Mouse (Mus musculus) stomach, embryonic 16.5 days (tissue): ENCODE measurements around the gene Dlg1. TPM values are rescaled to one million over a fixed set of nuclear protein-coding genes. Genes with fewer than 3 reads are reported as not detected.

Experiments
- ATAC-seq: fragments of 200-750 bp; cut with Nextera tagmentation; 2 replicates; pipeline ENCODE4 v1.8.0; 2017; ENCODE audit warnings: moderate number of reproducible peaks, moderate TSS enrichment; ENCODE audit not compliant: insufficient read depth, low FRiP score
- H3K27ac ChIP-seq: fragments of 300-500 bp; sonication (generic); 2 replicates; pipeline ENCODE4 v1.5.1; 2014; ENCODE audit warnings: low read length
- H3K27me3 ChIP-seq: fragments of 300-500 bp; sonication (generic); 2 replicates; pipeline ENCODE4 v1.6.1; 2014; ENCODE audit warnings: low read length, control low read depth, mixed read lengths; ENCODE audit not compliant: control insufficient read depth, insufficient read depth
- H3K36me3 ChIP-seq: fragments of 300-500 bp; sonication (generic); 2 replicates; pipeline ENCODE4 v1.6.1; 2014; ENCODE audit warnings: low read length; ENCODE audit not compliant: control insufficient read depth, insufficient read depth
- H3K4me1 ChIP-seq: fragments of 300-500 bp; sonication (generic); 2 replicates; pipeline ENCODE4 v1.6.1; 2014; ENCODE audit warnings: low read length, control low read depth, mixed read lengths; ENCODE audit not compliant: control insufficient read depth, insufficient read depth
- H3K4me2 ChIP-seq: fragments of 300-500 bp; sonication (generic); 2 replicates; pipeline ENCODE4 v1.6.1; 2014; ENCODE audit warnings: low read depth, low read length, mixed read lengths
- H3K4me3 ChIP-seq: fragments of 300-500 bp; sonication (generic); replicated peaks from 2 replicates; pipeline ENCODE4 v1.5.1; 2014; ENCODE audit warnings: mild to moderate bottlenecking, low read length
- H3K9ac ChIP-seq: fragments of 300-500 bp; sonication (generic); 2 replicates; pipeline ENCODE4 v1.6.1; 2014; ENCODE audit warnings: low read length
- H3K9me3 ChIP-seq: fragments of 300-500 bp; sonication (generic); replicated peaks from 2 replicates; pipeline ENCODE4 v1.6.1; 2016; ENCODE audit warnings: low read length, control low read depth; ENCODE audit not compliant: control insufficient read depth
- WGBS: fragments of 180-500 bp; shearing (Covaris S2); extraction: QIAGEN DNeasy Blood & Tissue Kit; methylation state at CpG from one replicate; pipeline ENCODE4 v1.1.7; 2014; 5-methylcytosine and 5-hydroxymethylcytosine counted together
- polyA plus RNA-seq: library from polyadenylated mRNA; unstranded; fragments of >200 nt; fragmentation: Nextera tagmentation; extraction: Ambion mirVana; gene quantifications from 2 replicates; pipeline ENCODE4 v1.2.1, GENCODE M21; 2015

Dlg1 gene
- polyA plus RNA-seq, 1 experiment from 2014 or later, result 26.6 TPM

DNA sequence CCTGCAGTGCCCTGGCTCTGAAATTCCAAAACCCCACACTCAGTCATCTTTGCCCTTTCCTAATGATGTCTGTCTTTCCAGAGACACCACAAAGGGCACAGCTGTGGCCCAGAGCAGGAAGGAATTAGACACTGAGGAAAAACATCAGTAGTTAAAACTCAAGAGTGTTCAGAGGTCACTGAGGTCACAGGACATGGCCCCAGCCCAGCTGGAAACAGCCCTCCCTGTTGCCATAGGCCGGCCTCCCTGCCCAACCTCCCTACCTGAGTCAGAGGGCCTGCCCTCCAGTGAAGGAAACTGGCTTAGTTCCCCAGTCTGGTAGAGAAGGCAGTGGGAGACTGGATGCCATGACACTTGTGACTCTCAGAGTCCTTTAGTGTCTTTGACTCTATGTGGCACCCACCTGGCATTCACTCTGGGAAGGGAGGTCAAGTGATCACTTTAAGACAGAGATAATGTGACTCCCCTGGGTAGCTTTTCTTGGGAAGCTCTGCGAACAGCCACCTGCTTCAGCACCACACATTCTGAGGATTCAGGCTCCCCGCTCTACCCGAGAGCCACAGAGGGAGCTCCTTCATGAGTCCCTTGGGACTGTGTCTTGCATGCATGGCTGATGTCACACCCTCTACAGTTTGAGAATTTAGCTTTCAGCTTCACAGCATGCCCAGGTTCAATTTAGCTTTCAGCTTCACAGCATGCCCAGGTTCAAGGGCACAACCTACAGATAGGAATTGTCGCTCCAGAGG lies 230.3 kb downstream of the Dlg1 start:
- H3K36me3 ChIP-seq, result no peaks in the 10 kb centered on the region
- no peak overlapping the region for H3K9ac ChIP-seq
- no peak overlapping the region for H3K27ac ChIP-seq
- no peak overlapping the region for H3K4me3 ChIP-seq
- 0 out of 2 replicates have a peak, but pooled peaks cover 4% of the 10 kb centered on the region for H3K4me1 ChIP-seq
- H3K27me3 ChIP-seq, result no peaks in the 10 kb centered on the region
- WGBS, result 71% methylated on average over 5 of the region's 5 CpGs
- H3K9me3 ChIP-seq, result no peaks in the 10 kb centered on the region
- ATAC-seq, result no peak
- no peak overlapping the region for H3K4me2 ChIP-seq

DNA sequence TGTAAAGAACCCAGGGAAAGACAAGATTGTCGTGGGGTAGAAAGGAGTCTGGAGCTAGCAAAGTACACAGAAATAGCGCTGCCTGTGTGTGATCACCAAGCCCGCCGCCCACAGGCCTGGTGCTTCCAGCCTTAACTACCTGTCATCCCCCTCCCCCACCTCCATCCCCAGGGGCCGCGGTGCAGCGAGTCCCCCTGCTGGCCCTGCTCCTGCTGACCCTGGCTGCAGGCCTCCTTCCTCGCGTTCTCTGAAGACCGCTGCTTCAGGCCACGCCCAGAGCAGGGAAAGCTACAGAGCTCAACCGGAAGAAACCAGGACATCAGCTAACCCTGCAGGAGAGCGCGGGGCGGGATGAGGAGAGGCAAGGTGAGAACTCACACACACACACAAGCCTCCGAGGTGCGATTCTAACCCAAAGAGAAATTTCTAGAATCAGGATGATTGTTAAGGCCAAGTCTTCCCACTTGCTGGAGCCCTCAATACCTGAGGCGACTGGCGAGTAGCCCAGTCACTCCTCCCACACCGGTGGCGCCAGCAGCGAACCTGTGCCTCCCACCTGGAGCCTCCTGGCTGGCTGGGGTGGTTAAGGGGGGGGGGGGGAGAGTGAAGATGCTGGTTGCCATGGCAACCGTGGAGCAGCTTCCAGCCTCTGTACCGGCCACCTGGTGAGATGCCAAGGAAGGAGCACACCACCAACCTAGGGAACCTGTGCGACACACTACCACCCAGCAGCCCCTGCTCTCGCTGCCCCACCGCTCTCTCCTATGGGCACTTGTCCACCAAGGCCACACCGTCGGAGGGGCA lies 233.9 kb downstream of the Dlg1 start:
- ATAC-seq, result peak; percentile 63; the same call in 1 of the 2 replicates
- 0 out of 2 replicates have a peak, but pooled peaks cover 4% of the 10 kb centered on the region for H3K4me1 ChIP-seq
- no peak overlapping the region for H3K27ac ChIP-seq
- H3K9me3 ChIP-seq, result peaks cover 4% of the 10 kb centered on the region; the same call in 1 of the 2 replicates
- H3K9ac ChIP-seq, result peak overlapping the region; percentile 14
- H3K27me3 ChIP-seq, result no peaks in the 10 kb centered on the region
- peak overlapping the region; percentile 53 for H3K4me2 ChIP-seq
- peak overlapping the region; percentile 14 for H3K4me3 ChIP-seq
- 13% methylated on average over 29 of the region's 29 CpGs for whole genome bisulfite sequencing
- H3K36me3 ChIP-seq, result no peaks in the 10 kb centered on the region

- WGBS, result 74% methylated on average over 18 of the region's 18 CpGs
- no peak overlapping the region for H3K4me2 ChIP-seq
- H3K4me1 ChIP-seq, result 0 out of 2 replicates have a peak, but pooled peaks cover 4% of the 10 kb centered on the region
- H3K4me3 ChIP-seq, result no peak overlapping the region
- no peak for ATAC-seq
- no peak overlapping the region for H3K27ac ChIP-seq
- peaks cover 4% of the 10 kb centered on the region; the same call in 1 of the 2 replicates for H3K9me3 ChIP-seq
- no peaks in the 10 kb centered on the region for H3K27me3 ChIP-seq
- no peaks in the 10 kb centered on the region for H3K36me3 ChIP-seq
- H3K9ac ChIP-seq, result no peak overlapping the region
Measured at GRCm38 (mm10) chr16:31898546-31899326, 235.5 kb downstream of the Dlg1 start.

DNA sequence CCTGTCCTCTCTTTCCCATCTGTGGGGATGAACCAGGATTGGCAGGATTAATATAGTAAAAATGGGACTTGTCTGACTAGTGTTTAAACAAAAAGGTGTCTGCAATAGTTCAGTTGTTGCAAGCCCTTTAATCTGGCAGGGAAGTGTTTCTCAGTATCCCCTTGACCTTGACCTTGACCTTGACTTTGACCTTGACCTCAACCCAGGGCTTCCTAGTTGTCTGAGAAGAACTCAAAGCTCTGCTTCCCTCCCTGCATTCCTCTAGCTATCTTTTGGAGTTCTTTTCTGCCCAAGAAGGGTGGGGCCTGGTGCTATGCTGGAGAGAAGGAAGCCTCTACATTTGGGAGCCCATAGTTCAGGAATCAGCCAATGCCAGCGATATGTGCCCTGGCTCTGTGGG lies 238.6 kb downstream of the Dlg1 start:
- H3K9me3 ChIP-seq, result peaks cover 4% of the 10 kb centered on the region; the same call in 1 of the 2 replicates
- no peak overlapping the region for H3K9ac ChIP-seq
- ATAC-seq, result no peak
- H3K4me2 ChIP-seq, result no peak overlapping the region
- H3K4me3 ChIP-seq, result no peak overlapping the region
- H3K27ac ChIP-seq, result no peak overlapping the region
- 0 out of 2 replicates have a peak, but pooled peaks cover 3% of the 10 kb centered on the region for H3K4me1 ChIP-seq
- 82% methylated on average over 1 of the region's 1 CpGs for WGBS
- H3K36me3 ChIP-seq, result no peaks in the 10 kb centered on the region
- no peaks in the 10 kb centered on the region; the same call in 1 of the 2 replicates for H3K27me3 ChIP-seq

DNA sequence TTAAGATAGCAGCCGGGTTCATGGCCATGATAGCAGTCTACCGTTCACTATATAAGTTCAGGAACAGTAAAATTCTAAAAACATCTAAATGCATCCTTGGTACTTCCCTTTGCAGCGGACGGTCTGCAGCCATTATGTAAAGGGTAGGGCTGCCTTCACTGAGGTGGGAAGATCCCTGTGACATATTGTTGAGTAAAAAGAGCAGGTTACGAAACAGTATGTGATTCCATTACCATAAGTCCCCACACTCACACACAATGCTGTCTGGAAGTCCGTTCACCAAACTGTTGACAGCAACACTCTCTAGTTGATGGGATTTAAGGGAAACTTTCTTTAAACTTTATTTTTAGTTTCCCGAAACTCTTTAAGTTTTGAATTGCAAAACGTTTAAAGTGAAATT lies 240.0 kb downstream of the Dlg1 start:
- no peak overlapping the region for H3K27ac ChIP-seq
- H3K27me3 ChIP-seq, result no peaks in the 10 kb centered on the region; the same call in 1 of the 2 replicates
- no peak overlapping the region for H3K9ac ChIP-seq
- no peaks in the 10 kb centered on the region for H3K36me3 ChIP-seq
- no peaks in the 10 kb centered on the region for H3K4me1 ChIP-seq
- H3K4me2 ChIP-seq, result no peak overlapping the region
- 83% methylated on average over 8 of the region's 8 CpGs for WGBS
- peaks cover 4% of the 10 kb centered on the region; the same call in 1 of the 2 replicates for H3K9me3 ChIP-seq
- no peak for ATAC-seq
- no peak overlapping the region for H3K4me3 ChIP-seq

DNA sequence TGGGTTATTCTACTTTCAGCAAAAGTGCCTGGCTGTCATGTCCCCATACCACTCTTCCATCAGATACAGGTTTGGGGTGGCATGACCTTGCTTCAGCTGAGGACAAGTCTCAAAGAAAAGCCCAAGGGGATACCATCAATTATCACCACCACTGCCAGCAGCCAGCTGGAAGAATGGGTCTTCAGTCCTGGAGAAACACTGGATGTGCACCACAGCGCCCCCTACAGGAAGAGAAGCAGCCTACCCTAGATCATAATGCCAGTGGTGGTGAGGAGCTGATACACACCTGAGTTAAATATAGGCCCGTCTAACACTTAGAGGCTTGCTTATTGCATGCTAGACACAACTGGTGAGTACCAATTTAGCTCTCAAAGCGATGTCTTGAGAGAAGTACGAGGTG lies 242.1 kb downstream of the Dlg1 start:
- no peaks in the 10 kb centered on the region; the same call in 1 of the 2 replicates for H3K27me3 ChIP-seq
- H3K4me1 ChIP-seq, result no peaks in the 10 kb centered on the region
- WGBS, result 70% methylated on average over 4 of the region's 4 CpGs
- H3K36me3 ChIP-seq, result no peaks in the 10 kb centered on the region
- H3K27ac ChIP-seq, result no peak overlapping the region
- ATAC-seq, result no peak
- H3K4me3 ChIP-seq, result no peak overlapping the region
- H3K9me3 ChIP-seq, result no peaks in the 10 kb centered on the region; the same call in 1 of the 2 replicates
- no peak overlapping the region for H3K9ac ChIP-seq
- H3K4me2 ChIP-seq, result no peak overlapping the region

- H3K9me3 ChIP-seq, result no peaks in the 10 kb centered on the region
- H3K4me3 ChIP-seq, result no peak overlapping the region
- no peaks in the 10 kb centered on the region; the same call in 1 of the 2 replicates for H3K27me3 ChIP-seq
- no peak overlapping the region for H3K27ac ChIP-seq
- H3K9ac ChIP-seq, result no peak overlapping the region; the same call in 1 of the 2 replicates
- no peak for ATAC-seq
- peak overlapping the region; percentile 54 for H3K4me2 ChIP-seq
- 31% methylated on average over 20 of the region's 20 CpGs for WGBS
- H3K4me1 ChIP-seq, result no peaks in the 10 kb centered on the region
- H3K36me3 ChIP-seq, result no peaks in the 10 kb centered on the region
Measured at GRCm38 (mm10) chr16:31905891-31906825, 242.9 kb downstream of the Dlg1 start.

- ATAC-seq, result peak; percentile 68; the same call in 1 of the 2 replicates
- Histone ChIP-seq H3K4me1 (no peaks in the 10 kb centered on the region), H3K27ac (no peak overlapping the region), H3K4me2 (peak overlapping the region; percentile 54), H3K9ac (peak overlapping the region; percentile 19; the same call in 1 of the 2 replicates), H3K27me3 (no peaks in the 10 kb centered on the region; the same call in 1 of the 2 replicates), H3K9me3 (no peaks in the 10 kb centered on the region), H3K4me3 (peak overlapping the region; percentile 27), H3K36me3 (no peaks in the 10 kb centered on the region)
- WGBS, result 9% methylated on average over 9 of the region's 9 CpGs
Measured at GRCm38 (mm10) chr16:31906896-31907295, 243.7 kb downstream of the Dlg1 start.
